8 mouse cellular contexts compared by ENCODE assay signal in genomic region chr13:93496977-93497376, GRCm38 (mm10). TPM values are rescaled to one million over a fixed set of nuclear protein-coding genes. Genes with fewer than 3 reads are reported as not detected.
DNase-seq lines count a peak whose midpoint lies in the region; ATAC-seq and TF ChIP-seq lines count a peak whose summit lies in the region.

No protein-coding gene starts in this region.

- no peak for ATAC-seq in lung, postnatal 0 days

- TF ChIP-seq EP300 in lung, postnatal 0 days (IDR thresholded peaks at IDR 0.05): no peak

- H3K27me3 ChIP-seq in lung, postnatal 0 days (replicated peaks; ENCODE audit: insufficient read depth, low read length): no peaks in the 10 kb centered on the region
- H3K27me3 ChIP-seq in erythroblast, embryonic 14.5 days (ENCODE audit: control insufficient read depth): no peaks in the 10 kb centered on the region
- no peaks in the 10 kb centered on the region for H3K27me3 ChIP-seq in limb, embryonic 10.5 days (ENCODE audit: low read depth, poor library complexity, severe bottlenecking)
- H3K27me3 ChIP-seq in splenic B cell, adult 2 months (ENCODE audit: control insufficient read depth, insufficient read depth, low read length, poor library complexity, severe bottlenecking): no peaks in the 10 kb centered on the region

- intact Hi-C loops in left cerebral cortex, postnatal 10 days (cut with DNase I): loop anchor here (5.0 kb wide), 2 partner anchors 115 to 190 kb away; no protein-coding TSS in a partner anchor

- H3K9me3 ChIP-seq in lung, postnatal 0 days (ENCODE audit: low read length): no peaks in the 10 kb centered on the region
- H3K9me3 ChIP-seq in erythroblast, embryonic 14.5 days (ENCODE audit: control insufficient read depth, low read length): no peaks in the 10 kb centered on the region
- H3K9me3 ChIP-seq in limb, embryonic 10.5 days (replicated peaks): no peaks in the 10 kb centered on the region

- no peak for TF ChIP-seq CTCF in lung, postnatal 0 days (IDR thresholded peaks at IDR 0.05)

- DNase-seq in lung, postnatal 0 days (ENCODE audit: low spot score): no peak
- DNase-seq in lung, adult 18-20 months: no peak
- DNase-seq in limb, embryonic 10.5 days (ENCODE audit: low spot score): no peak
- DNase-seq in splenic B cell, adult 2 months (ENCODE audit: low read depth, low spot score): peak; percentile 20
- DNase-seq in left cerebral cortex, postnatal 10 days (ENCODE audit: extremely low spot score in 1 of 2, low spot score in 2 of 2): no peak
- DNase-seq in gastrocnemius, postnatal 10 days: no peak
- no peak for DNase-seq in cerebellum, adult 9-11 months

- no peaks in the 10 kb centered on the region for H3K36me3 ChIP-seq in lung, postnatal 0 days (ENCODE audit: insufficient read depth, low read length)
- H3K36me3 ChIP-seq in erythroblast, embryonic 14.5 days (ENCODE audit: control insufficient read depth): peaks cover 34% of the 10 kb centered on the region
- H3K36me3 ChIP-seq in limb, embryonic 10.5 days: peaks cover 25% of the 10 kb centered on the region
- no peaks in the 10 kb centered on the region for H3K36me3 ChIP-seq in splenic B cell, adult 2 months (ENCODE audit: control insufficient read depth, insufficient read depth, low read length, poor library complexity, severe bottlenecking)

- H3K27ac ChIP-seq in lung, postnatal 0 days (ENCODE audit: low read length): no peak overlapping the region
- no peak overlapping the region for H3K27ac ChIP-seq in limb, embryonic 10.5 days

- peak overlapping the region; percentile 89; the same call in 1 of the 2 replicates for H3K4me3 ChIP-seq in lung, postnatal 0 days (ENCODE audit: low read depth, low read length)
- H3K4me3 ChIP-seq in erythroblast, embryonic 14.5 days (replicated peaks): peak overlapping the region; percentile 100
- H3K4me3 ChIP-seq in limb, embryonic 10.5 days: peak overlapping the region; percentile 98

- 14% methylated on average over 1 of the region's 1 CpGs for WGBS in lung, postnatal 0 days
- 33% methylated on average over 1 of the region's 1 CpGs for WGBS in limb, embryonic 10.5 days

- H3K4me1 ChIP-seq in lung, postnatal 0 days (ENCODE audit: insufficient read depth, low read depth, low read length): no peaks in the 10 kb centered on the region; the same call in 1 of the 2 replicates
- H3K4me1 ChIP-seq in erythroblast, embryonic 14.5 days (ENCODE audit: control insufficient read depth): peaks cover 54% of the 10 kb centered on the region
- H3K4me1 ChIP-seq in limb, embryonic 10.5 days: peaks cover 24% of the 10 kb centered on the region

- peak overlapping the region; percentile 98 for H3K4me2 ChIP-seq in lung, postnatal 0 days (replicated peaks; ENCODE audit: low read depth, low read length)

- 0 out of 2 replicates have a peak overlapping the region, but pooled peaks have one; percentile 16 for H3K9ac ChIP-seq in lung, postnatal 0 days (replicated peaks; ENCODE audit: low read depth)

RNA-seq across cellular contexts. Expression of gene Jmy, which starts 2.6 kb away (rescaled TPM):
- 8.3 and 9.3 TPM in 2 replicates for polyA plus RNA-seq in lung, postnatal 0 days (2015; fragmentation: Nextera tagmentation; extraction: Ambion mirVana)
- 0.64 and 0.94 TPM in 2 replicates for polyA plus RNA-seq in erythroblast, embryonic 14.5 days (2012)
- 4.2 and 5.7 TPM in 2 replicates for polyA plus RNA-seq in limb, embryonic 10.5 days (2016; fragmentation: Nextera tagmentation; extraction: Ambion mirVana)
- 10 to 100 TPM; 37.8 to 40.7 TPM for total RNA-seq in left cerebral cortex, postnatal 10 days (2021)
- total RNA-seq in gastrocnemius, postnatal 10 days (2021): 10 to 100 TPM; 20.9 to 22.9 TPM
